Mouse (Mus musculus) stomach, embryonic 16.5 days (tissue): ENCODE results near the gene Wdr59. TPM values are rescaled to one million over a fixed set of nuclear protein-coding genes. Genes with fewer than 3 reads are reported as not detected.

Experiments
- ATAC-seq: fragments of 200-750 bp; cut with Nextera tagmentation; 2 replicates; pipeline ENCODE4 v1.8.0; 2017; ENCODE audit warnings: moderate number of reproducible peaks, moderate TSS enrichment; ENCODE audit not compliant: insufficient read depth, low FRiP score
- H3K27ac ChIP-seq: fragments of 300-500 bp; sonication (generic); 2 replicates; pipeline ENCODE4 v1.5.1; 2014; ENCODE audit warnings: low read length
- H3K27me3 ChIP-seq: fragments of 300-500 bp; sonication (generic); 2 replicates; pipeline ENCODE4 v1.6.1; 2014; ENCODE audit warnings: low read length, control low read depth, mixed read lengths; ENCODE audit not compliant: control insufficient read depth, insufficient read depth
- H3K36me3 ChIP-seq: fragments of 300-500 bp; sonication (generic); 2 replicates; pipeline ENCODE4 v1.6.1; 2014; ENCODE audit warnings: low read length; ENCODE audit not compliant: control insufficient read depth, insufficient read depth
- H3K4me1 ChIP-seq: fragments of 300-500 bp; sonication (generic); 2 replicates; pipeline ENCODE4 v1.6.1; 2014; ENCODE audit warnings: low read length, control low read depth, mixed read lengths; ENCODE audit not compliant: control insufficient read depth, insufficient read depth
- H3K4me2 ChIP-seq: fragments of 300-500 bp; sonication (generic); 2 replicates; pipeline ENCODE4 v1.6.1; 2014; ENCODE audit warnings: low read depth, low read length, mixed read lengths
- H3K4me3 ChIP-seq: fragments of 300-500 bp; sonication (generic); replicated peaks from 2 replicates; pipeline ENCODE4 v1.5.1; 2014; ENCODE audit warnings: mild to moderate bottlenecking, low read length
- H3K9ac ChIP-seq: fragments of 300-500 bp; sonication (generic); 2 replicates; pipeline ENCODE4 v1.6.1; 2014; ENCODE audit warnings: low read length
- H3K9me3 ChIP-seq: fragments of 300-500 bp; sonication (generic); replicated peaks from 2 replicates; pipeline ENCODE4 v1.6.1; 2016; ENCODE audit warnings: low read length, control low read depth; ENCODE audit not compliant: control insufficient read depth
- WGBS: fragments of 180-500 bp; shearing (Covaris S2); extraction: QIAGEN DNeasy Blood & Tissue Kit; methylation state at CpG from one replicate; pipeline ENCODE4 v1.1.7; 2014; 5-methylcytosine and 5-hydroxymethylcytosine counted together
- microRNA-seq: library from miRNA; unstranded; fragments of <30 nt; microRNA quantifications from one replicate; pipeline ENCODE4, GENCODE M21; 2016
- polyA plus RNA-seq: library from polyadenylated mRNA; unstranded; fragments of >200 nt; fragmentation: Nextera tagmentation; extraction: Ambion mirVana; gene quantifications from 2 replicates; pipeline ENCODE4 v1.2.1, GENCODE M21; 2015

Wdr59 gene
- polyA plus RNA-seq, 1 experiment from 2014 or later: 5.9 TPM

- no peak overlapping the region for H3K4me3 ChIP-seq
- H3K9me3 ChIP-seq: no peaks in the 10 kb centered on the region
- no peaks in the 10 kb centered on the region for H3K27me3 ChIP-seq
- H3K27ac ChIP-seq: no peak overlapping the region
- no peak for ATAC-seq
- H3K9ac ChIP-seq: no peak overlapping the region
- WGBS: 27% methylated on average over 9 of the region's 9 CpGs
- H3K4me1 ChIP-seq: no peaks in the 10 kb centered on the region
- H3K36me3 ChIP-seq: no peaks in the 10 kb centered on the region
- no peak overlapping the region for H3K4me2 ChIP-seq
Observed at GRCm38 (mm10) chr8:111418601-111419000, 103.3 kb downstream of the Wdr59 start.

- no peak overlapping the region for H3K4me2 ChIP-seq
- H3K27ac ChIP-seq: no peak overlapping the region
- no peaks in the 10 kb centered on the region for H3K36me3 ChIP-seq
- no peaks in the 10 kb centered on the region for H3K4me1 ChIP-seq
- no peak overlapping the region for H3K4me3 ChIP-seq
- H3K9me3 ChIP-seq: no peaks in the 10 kb centered on the region
- no peak overlapping the region for H3K9ac ChIP-seq
- 78% methylated on average over 10 of the region's 10 CpGs for WGBS
- no peak for ATAC-seq
- no peaks in the 10 kb centered on the region for H3K27me3 ChIP-seq
Observed at GRCm38 (mm10) chr8:111417222-111417621, 104.7 kb downstream of the Wdr59 start.

GRCm38 (mm10) chr8:111403391-111403790 lies 118.5 kb downstream of the Wdr59 start:
- Histone ChIP-seq H3K36me3 (no peaks in the 10 kb centered on the region), H3K27me3 (no peaks in the 10 kb centered on the region; the same call in 1 of the 2 replicates), H3K4me2 (no peak overlapping the region), H3K4me3 (no peak overlapping the region), H3K27ac (no peak overlapping the region), H3K9me3 (no peaks in the 10 kb centered on the region), H3K4me1 (no peaks in the 10 kb centered on the region), H3K9ac (no peak overlapping the region)
- 42% methylated on average over 4 of the region's 4 CpGs for WGBS
- no peak for ATAC-seq

Small RNA genes within 50 kb of the gene (microRNA-seq; reads per million reads assigned to microRNA genes)
- not detected for gene Mir1957b

Other genes with a start within 250 kb of the Wdr59 start
- 47.0 and 50.1 TPM in 2 replicates for gene Rfwd3, start 221.9 kb downstream of the Wdr59 start, polyA plus RNA-seq
- 2.6 and 2.7 TPM in 2 replicates for gene Mlkl, start 183.9 kb downstream of the Wdr59 start, polyA plus RNA-seq
- gene Fa2h, start 128.3 kb downstream of the Wdr59 start, polyA plus RNA-seq: 5.9 and 7.9 TPM in 2 replicates
- 9.7 and 14.0 TPM in 2 replicates for gene Znrf1, start 14.0 kb upstream of the Wdr59 start, polyA plus RNA-seq
- 2.9 and 3.4 TPM in 2 replicates for gene Ldhd, start 108.3 kb upstream of the Wdr59 start, polyA plus RNA-seq
- 19.3 TPM in 2 replicates for gene Zfp1, start 121.3 kb upstream of the Wdr59 start, polyA plus RNA-seq
- 3,395 and 3,754 TPM in 2 replicates for gene Ctrb1, start 168.9 kb upstream of the Wdr59 start, polyA plus RNA-seq
- 38.5 and 44.6 TPM in 2 replicates for gene Bcar1, start 221.7 kb upstream of the Wdr59 start, polyA plus RNA-seq